Mouse (Mus musculus): ENCODE data around the gene Slc2a9.

GRCm38 (mm10) chr5:38334582-38334981 lies 168.4 kb downstream of the Slc2a9 start:
- TF ChIP-seq POLR2A (IDR thresholded peaks at IDR 0.05; ENCODE audit: insufficient read depth, low read length) (no peak), CTCF (IDR thresholded peaks at IDR 0.05; ENCODE audit: low read depth, low read length) (no peak)

Measured in ES-Bruce4 (cell line).